Mouse (Mus musculus): ENCODE results near the gene Plekhg2. TPM values are rescaled to one million over a fixed set of nuclear protein-coding genes. Genes with fewer than 3 reads are reported as not detected.

The Plekhg2 gene
- total RNA-seq, 2 experiments from 2014 or later, result 4.7 to 7.3 TPM

DNA sequence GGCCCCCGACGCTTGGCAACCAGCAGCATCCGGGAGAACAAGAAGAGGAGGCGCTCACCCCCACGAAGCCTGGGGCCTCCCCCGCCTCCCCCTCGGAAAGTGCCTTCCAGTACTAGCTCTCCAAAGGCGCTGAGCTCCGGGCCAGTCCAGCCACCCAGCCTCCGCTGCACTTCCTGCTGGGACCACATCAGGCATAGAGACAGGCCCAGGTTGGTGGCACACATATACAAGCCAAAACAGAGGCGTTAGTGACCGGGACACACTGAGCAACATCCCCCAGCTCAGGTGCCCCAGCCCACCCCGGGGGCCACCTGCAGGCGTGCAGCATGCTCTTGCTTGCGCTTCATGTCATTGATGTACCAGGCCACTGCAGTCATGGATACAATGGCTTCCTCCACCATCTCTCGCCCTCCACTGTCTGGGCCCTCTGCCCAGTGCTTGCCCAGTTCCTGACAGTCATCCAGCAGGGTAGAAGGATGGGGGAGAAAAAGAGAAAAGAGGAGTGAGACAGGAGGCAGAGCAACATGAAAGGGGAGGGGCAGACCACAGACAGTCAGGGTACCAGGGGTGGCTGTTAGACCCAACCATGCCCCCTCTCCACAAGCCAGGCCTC lies 4.6 kb downstream of the Plekhg2 start:
- no peak for DNase-seq

DNA sequence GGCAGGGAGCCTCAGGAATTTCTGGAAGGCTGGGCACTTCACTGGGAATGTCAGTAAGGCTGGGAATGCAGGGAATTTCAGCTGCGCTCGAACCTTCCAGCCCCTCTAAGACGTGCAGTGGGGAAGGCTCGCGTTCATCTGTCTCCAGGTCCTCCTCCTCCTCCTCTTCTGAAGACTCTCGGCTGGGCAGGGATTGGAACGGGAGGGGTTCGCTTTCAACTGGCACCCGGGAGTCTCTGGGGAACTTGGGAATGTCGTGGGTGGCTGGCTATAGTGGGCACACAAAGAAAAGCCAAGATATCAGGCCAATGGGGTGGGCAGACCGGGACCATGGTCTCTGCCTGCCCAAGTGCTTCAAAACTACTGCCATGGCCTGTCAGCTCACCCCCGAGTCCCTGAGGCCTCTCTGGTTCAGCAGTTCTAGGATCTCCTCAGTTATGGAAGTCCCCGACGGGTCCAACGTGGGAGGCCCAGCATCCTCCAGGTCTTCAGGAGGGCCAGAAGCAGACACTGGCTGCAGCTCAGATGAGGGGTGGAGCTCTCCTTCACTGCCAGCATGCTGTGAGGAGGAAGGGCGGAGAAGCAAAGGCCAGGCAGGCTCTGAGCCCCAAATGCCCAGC lies 9.8 kb downstream of the Plekhg2 start:
- DNase-seq, result no peak

DNA sequence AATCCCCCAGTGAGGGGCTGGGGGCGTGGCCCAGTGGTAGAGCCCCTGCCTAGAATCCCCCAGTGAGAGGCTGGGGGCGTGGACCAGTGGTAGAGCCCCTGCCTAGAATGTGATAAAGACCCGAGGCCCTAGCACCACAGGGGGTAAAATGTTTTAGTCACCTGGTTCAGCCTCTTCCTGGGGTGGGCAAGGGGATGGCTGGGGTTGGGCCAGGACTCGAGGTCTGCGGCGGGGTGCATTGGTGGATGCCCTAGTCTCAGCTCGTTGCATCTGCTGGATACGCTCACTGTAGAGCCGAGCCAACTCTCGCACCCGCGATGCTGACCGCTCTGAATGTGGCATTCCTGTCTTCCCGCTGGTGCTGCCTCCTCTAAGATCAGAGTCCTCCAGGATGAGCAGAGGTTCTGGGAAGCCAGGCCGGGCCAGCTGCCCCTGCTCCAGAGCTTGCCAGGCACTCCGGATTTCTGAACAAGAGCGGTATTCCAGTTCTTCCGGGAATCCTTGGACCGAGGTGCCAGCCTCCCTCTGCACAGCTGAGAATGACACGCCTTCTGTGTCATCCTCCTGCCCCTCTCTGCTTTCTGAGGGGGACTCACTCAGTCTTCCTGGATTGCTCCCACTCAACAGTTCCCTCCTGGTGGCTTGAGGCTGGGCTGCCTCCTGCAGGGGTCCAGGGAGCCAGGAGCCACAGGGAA lies 10.6 kb downstream of the Plekhg2 start:
- no peak for DNase-seq

DNA sequence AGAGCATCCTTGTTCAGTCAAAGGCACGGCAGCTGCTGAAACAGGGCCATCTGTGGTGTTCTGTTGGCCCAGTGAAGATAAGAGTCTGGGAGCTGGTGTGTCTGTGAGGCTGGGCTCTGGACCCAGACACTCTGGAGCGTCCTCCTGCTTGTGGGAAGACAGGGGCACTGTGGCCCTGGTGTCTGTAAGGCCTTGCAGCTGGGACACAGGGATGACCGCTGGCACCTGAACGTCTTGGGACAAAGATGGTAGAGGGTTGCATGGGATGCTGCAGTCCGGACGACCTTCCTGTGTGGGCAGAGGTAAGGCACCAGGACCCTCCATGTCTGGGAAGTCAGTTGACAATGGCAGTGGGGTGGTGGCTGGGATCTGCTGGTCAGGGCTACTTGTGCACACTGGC lies 12.1 kb downstream of the Plekhg2 start:
- no peak for DNase-seq

DNA sequence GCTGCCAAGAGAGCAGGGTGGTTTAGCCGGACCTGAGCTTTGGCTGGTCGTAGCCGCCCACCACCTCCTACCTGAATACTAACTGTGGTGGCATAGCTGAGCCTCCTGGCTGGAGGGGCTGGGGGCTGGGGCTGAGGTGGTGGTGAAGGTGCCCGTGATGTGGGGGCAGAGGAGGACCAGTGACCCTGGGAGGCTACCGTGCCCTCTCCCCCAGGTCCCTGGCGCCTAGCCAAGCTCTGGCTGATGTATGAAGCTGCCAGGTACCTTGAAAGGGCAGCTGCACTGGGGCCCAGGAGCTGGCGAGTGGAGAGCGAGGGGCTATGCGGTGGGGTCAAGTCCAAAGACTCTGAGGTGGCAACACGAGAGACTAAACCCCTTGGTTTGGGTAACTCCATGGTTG lies 12.5 kb downstream of the Plekhg2 start:
- no peak for DNase-seq

DNA sequence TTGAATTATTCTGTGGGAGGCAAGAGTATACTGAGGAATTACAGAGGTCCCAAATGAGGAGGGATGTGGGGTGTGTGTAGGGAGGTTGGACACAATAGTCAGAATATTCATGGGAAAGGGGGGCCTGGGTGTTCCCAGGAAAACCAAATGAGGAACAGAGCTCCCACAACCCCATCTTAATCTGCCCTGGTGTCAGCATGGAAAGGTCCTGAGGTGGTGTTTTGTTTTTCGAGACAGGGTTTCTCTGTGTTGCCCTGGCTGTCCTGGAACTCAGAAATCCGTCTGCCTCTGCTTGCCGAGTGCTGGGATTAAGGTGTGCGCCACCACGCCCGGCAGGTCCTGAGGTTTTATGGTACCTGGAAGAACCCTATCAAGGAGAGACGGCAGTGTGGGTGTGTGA lies 14.0 kb downstream of the Plekhg2 start:
- no peak for DNase-seq

DNA sequence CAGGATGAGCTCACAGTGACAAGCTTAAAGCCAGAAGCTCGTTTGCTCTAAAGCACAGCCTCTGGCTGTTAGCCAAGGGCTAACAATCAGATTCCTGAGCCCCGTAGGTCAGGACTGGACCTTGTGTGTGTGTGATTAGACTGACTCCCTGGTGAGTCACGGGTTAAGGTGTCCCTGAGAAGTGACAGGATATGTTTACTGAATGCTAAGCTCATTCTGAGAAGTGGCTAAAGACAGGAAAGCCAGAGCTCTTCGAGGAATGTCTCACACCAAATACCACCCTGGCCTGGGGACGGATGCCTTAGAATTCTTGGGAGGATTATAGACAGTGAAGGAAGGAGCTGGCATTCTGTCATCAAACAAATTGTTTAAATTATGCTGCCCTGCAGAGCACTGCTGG lies 14.4 kb downstream of the Plekhg2 start:
- no peak for DNase-seq

DNA sequence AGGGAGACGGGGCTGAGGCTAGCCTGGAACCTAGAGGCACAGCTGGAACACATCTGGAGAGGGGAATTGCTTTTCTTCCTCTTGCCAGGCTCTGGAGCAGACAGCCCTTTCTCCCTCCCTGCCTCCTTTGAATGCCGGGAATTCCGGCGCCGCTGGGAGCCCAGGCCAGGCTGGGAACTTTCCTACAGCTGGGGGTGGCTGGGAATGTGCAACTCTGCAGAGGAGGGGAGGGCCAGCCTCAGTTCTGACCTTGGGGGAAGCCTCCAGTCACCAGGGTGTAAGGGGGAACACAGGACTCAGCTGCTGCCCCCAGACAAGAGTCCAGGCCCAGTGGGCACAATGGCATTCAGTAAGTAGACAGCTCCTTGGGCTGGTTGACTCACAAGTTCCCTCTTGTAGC lies 15.4 kb downstream of the Plekhg2 start:
- DNase-seq, result peak; percentile 73

DNA sequence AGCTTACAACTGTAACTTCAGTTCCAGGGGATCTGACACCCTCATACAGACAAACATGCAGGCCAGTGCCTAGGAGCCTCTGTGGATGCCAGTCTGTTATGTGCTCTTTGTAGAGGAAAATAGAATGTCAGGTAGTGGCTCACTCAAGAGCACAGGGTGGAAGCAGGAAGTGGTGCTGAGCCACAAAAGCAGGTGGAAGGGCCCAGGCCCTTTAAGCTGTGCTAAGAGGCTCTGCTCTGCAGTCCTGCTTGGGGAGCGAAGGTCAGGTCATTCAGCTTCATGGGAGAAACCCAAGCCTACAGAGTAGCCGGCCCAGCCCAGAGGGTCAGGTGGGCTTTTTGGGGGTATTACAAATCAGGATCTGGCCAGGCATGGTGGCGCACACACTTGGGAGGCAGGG lies 17.2 kb downstream of the Plekhg2 start:
- DNase-seq, result no peak

DNA sequence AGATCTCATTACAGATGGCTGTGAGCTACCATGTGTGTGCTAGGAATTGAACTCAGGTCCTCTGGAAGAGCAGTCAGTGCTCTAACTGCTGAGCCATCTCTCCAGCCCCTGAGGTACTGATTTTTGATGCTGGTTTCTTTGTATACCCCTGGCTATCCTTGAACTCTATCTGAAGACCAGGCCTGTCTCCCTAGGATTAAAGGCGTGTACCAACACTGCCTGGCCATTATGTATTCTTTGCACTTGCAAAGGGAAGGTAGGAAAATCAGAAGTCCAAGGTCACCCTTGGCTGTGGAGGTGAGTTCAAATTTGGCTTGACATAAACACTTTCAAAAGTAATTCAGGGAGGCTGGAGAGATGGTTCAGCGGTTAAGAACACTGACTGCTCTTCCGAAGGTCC lies 17.8 kb downstream of the Plekhg2 start:
- DNase-seq, result no peak

DNA sequence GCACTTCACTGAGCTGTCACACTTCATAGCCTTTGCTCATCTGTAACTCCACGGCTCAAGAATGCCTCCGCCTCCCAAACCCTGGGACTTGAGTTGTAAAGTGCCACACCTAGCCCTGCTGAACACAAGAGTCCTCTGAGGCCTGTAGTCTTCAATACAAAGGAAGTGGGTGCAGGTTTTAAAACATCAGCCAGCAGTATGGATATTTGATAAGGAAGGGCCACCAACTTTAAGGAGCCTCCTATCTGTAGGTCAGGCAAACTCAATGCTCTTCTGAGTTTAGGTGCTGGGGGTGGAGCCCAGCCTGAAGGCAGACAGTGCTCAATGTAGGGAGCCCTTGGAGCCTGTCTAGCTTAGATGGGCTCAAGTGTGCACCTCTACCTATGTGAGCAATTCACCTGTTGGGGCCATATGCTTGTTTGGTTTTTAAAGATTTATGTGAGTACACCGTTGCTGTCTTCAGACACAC lies 18.3 kb downstream of the Plekhg2 start:
- DNase-seq, result no peak

DNA sequence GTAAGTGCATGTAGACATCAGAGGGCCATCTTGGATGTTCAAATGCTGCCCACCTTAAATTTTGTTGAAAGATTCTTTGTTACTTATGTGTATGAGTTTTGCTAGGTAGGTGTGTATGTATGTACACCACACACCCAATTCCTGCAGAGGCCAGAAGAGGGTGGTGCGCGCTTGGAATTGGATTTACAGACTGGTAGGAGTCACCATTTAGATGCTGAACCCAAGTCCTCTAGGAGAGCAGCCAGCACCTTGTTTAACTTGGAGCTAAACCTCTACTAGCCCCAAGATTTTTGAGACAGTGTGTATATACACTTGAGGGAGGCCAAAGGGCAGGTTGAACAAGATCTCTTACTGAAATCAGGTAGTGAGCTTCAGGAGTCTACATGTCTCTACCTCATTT lies 19.1 kb downstream of the Plekhg2 start:
- DNase-seq, result no peak

DNA sequence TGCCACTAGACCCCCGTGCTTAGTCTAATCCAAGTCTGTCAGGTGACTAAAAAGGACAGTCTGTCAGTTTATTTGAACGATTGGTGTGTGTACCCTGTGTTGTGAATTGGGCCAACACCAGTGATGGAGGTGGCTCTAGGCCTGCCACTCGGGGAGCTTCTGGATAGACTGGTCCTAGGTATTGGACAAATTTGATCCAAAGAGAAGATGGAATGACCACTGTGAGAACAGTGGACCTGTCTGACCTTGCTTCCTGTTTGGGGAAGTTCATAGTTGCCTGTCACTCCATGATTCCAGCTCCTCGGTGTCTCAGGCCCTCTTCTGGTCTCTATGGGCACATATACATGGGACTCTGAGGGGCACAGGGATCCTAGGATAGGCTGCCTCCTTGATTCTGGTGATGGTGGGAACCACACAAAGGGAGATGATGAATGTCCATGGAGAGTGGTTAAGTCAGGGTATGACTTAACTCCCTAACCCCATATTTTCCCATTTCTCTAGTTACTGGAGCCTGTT lies 20.7 kb downstream of the Plekhg2 start:
- no peak for DNase-seq

DNA sequence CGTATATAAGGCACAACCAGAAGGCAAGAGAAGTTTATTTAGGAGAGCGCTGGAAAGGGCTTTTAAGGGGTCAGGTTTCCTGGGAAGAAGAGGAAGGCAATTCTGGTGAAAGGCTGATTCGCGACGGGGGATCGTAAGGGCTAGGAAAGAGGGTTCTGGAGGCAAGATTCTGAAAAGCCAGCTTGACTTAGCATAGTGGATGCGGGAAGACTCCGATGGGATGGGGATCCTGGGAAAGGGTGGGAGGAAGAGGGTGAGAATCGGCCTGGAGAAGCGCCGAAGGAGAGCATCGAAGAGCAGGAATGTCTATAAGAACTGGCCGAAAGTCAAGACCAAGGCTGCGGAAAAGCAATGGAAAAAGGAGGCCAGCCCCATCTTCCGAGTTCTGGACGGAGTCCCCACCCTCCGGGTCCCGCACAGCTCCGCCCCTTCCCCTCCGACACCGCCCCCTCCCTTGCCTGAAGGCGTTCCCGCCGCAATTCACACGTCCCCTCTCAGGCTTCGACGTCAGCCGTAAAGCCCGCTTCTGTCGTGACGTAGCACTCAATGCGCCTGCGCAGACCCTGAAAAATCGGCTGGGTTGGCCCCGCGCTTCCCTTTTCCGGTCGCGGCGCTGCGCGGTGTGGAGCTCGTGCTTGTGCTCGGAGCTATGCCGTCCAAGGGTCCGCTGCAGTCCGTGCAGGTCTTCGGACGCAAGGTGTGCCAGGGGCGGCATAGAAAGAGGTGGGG lies 22.1 kb downstream of the Plekhg2 start, which contains the start of gene Rps16:
Gene Rps16 (plus strand): TSS at position 498 of the 729 bp plus-strand sequence.
- peak; percentile 97 for DNase-seq

DNA sequence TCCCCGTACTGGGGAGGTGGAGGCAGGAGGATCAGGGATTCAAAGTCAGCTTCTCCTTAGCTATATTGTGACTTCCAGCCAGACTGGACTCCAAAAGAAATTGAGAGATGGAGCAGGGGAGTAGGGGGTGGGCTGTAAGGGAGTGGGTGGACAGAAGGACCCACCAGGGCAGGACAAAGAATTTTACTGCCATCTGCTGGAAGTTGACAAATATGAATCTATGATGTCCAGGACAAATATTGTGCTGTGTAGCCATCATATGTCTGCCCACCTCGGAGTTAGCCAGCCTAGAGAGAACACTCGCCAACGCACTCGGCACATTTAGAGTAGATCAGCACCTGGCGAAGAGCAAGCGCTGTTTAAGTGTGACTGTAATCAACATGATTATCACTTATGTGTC lies 23.8 kb downstream of the Plekhg2 start:
- no peak for DNase-seq

DNA sequence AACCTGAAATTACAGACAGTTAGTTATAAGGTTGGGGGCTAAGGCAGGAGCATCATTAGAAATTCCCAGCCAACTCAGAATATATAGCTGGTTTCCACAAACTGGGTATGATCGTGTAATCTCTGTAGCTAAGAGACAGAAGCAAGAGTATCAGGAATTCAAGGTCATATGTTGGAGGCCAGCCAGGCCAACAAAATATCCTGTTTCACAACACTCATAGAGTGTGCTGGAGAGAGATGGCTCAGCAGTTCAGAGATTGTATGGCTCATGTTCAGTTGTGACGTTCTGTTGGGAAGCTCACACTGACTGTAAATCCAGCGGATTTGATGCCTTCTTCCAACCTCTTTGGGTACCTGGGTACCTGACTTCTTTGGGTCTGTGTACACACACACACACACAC lies 24.7 kb downstream of the Plekhg2 start:
- DNase-seq, result no peak

DNA sequence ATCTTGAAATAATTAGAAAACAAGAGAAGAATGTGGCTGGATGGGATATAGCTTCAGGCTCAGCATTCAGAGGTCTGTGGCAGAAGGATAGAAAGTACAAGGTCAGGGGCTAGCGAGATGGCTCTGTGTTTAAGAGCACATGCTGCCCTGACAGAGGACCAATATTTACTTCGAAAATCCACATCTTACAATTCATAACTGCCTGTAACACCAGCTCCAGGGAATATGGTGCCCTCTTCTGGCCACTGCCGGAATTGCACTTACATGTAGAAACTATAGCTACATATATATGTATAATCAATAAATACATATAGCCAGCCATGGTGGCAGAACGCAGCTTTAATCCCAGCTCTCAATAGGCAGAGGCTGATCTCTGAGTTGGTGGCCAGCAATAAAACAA lies 27.8 kb downstream of the Plekhg2 start:
- DNase-seq, result no peak

DNA sequence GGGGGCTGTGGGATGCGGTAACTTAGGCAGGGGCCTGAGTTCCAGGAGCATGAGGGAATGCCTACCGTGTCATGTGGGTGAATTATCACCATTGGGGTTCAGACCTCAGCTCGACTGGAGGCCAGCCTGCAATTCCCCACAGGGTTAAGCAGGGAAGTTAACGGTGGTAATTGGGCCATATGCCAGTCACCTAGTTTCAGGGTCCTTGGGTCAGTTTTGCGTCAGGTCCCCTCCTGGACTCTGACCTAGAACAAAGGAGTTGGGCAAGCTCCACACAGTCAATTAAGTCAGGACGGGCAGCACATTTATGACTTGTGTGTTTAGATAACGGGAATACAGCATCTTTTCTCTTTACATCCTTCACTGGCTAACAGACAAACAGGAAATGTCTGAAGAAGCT lies 31.0 kb downstream of the Plekhg2 start:
- DNase-seq, result no peak

DNA sequence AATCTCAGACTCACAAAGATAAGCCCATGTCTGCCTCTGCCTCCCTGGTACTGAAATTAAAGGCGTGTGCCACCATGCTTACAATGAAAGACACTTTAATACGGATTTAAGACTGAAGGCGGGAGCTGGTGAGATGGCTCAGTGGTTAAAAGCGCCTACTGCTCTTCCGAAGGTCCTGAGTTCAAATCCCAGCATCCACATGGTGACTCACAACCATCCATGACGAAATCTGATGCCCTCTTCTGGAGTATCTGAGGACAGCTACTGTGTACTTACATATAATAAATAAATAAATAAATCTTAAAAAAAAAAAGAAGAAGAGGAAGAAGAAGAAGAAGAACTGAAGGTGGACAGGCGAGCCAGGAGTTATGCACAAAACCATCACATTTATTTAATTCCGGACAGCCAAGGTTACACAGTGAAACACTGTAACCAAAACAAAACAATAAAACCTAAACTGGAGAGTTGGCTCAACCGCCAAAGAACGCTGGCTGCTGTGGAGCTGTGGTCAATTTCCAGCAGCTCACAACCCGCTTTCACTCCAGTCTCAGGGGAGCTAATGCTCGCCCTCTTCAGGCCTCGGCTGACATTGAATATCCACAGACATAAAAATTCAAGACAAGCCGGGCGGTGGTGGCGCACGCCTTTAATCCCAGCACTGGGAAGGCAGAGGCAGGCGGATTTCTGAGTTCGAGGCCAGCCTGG lies 33.0 kb downstream of the Plekhg2 start:
- peak; percentile 68 for DNase-seq

DNA sequence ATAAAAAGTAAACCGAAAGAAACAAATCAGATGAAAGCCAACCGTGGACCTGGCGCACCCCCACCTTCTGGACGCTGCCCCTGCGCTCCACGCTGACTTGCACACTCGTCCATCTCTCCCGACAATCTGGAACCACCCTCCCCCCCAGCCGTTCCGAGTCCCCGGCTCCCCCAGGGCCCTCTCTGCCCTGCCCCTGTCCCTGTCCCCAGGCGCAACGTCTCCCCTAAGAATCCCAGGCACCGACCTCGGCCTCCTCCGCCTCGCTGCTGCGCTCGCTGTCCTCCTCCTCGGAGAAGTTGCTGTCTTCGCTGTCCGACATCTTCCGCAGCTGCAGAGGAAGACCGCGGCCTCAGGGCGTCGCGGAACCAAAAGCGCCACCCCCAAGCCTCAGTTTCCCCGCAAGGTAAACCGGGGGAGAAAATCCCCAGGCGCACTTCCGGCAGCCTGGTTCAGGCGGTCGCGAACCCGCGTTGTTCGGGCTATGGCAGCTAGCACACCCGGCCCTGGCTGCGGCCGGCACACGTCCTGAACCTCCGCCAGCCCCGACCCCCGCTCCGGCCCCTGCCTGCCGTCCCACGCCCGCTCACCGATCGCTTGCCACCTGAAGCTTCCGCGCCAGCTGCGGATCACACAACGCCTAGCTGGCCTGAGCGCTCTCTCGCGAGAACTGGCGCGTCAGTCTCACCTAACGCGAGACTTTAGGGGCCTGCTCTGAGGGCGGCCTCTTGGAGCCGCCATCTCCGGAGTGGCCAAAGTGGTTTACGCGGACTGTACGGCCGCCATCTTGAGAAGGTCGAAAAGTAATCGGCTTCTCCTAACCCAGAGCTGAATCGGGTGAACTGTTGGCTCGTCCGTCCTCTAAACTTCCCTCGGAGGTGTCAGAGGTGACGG lies 34.0 kb downstream of the Plekhg2 start, which contains the start of gene Supt5:
Gene Supt5 (minus strand): TSS at position 639 of the 891 bp plus-strand sequence.
- DNase-seq, result peak; percentile 97

DNA sequence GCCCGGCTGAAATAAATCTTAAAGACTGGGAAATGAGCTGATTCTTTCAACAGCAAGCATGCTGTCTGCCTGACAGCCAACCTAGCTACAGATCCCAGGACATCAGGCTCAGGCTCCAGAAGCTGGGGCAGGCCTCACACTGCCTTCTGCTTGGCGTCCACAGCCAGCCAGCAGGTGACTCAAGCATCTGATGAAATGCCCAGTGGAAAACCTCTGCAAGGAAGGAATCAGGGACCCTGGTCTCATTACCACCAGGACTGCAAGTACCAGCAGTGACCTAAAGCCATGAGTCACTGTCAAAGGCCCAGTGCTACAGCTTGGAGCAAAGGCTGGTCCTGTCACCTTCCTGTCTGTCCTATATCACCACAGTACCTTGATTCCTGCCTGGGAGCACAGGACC lies 36.9 kb downstream of the Plekhg2 start:
- DNase-seq, result no peak
